Mouse (Mus musculus) liver, embryonic 16.5 days (tissue): ENCODE data around the gene Taf1d. TPM values are rescaled to one million over a fixed set of nuclear protein-coding genes. Genes with fewer than 3 reads are reported as not detected.
A peak's percentile ranks its signal among the peaks of the same experiment; 100 is the strongest.
"Not testable (repeated sequence)": the region's sequence is repeated elsewhere in the genome, so short reads cannot be mapped to it uniquely, and the experiment has no call there.

Source experiments
- ATAC-seq: fragments of 200-750 bp; cut with Nextera tagmentation; 2 replicates; pipeline ENCODE4 v1.8.0; 2017; ENCODE audit warnings: low read depth, mild to moderate bottlenecking, moderate number of reproducible peaks, moderate library complexity
- H3K27ac ChIP-seq: fragments of 300-500 bp; sonication (generic); 2 replicates; pipeline ENCODE4 v1.5.1; 2014; ENCODE audit warnings: mild to moderate bottlenecking, low read length
- H3K27me3 ChIP-seq: fragments of 300-500 bp; sonication (generic); 2 replicates; pipeline ENCODE4 v1.6.1; 2014; ENCODE audit warnings: low read depth, low read length, mixed read lengths; ENCODE audit not compliant: control insufficient read depth, insufficient read depth
- H3K36me3 ChIP-seq: fragments of 300-500 bp; sonication (generic); 2 replicates; pipeline ENCODE4 v1.6.1; 2014; ENCODE audit warnings: mild to moderate bottlenecking; ENCODE audit not compliant: control insufficient read depth, insufficient read depth
- H3K4me1 ChIP-seq: fragments of 300-500 bp; sonication (generic); 2 replicates; pipeline ENCODE4 v1.6.1; 2014; ENCODE audit warnings: low read depth, low read length, mixed read lengths; ENCODE audit not compliant: control insufficient read depth
- H3K4me2 ChIP-seq: fragments of 300-500 bp; sonication (generic); 2 replicates; pipeline ENCODE4 v1.6.1; 2014; ENCODE audit warnings: low read depth, low read length, mixed read lengths
- H3K4me3 ChIP-seq: fragments of 300-500 bp; sonication (generic); 2 replicates; pipeline ENCODE4 v1.5.1; 2014; ENCODE audit warnings: low read depth, mild to moderate bottlenecking, low read length
- H3K9ac ChIP-seq: fragments of 300-500 bp; sonication (generic); 2 replicates; pipeline ENCODE4 v1.6.1; 2014; ENCODE audit warnings: low read depth, low read length
- H3K9me3 ChIP-seq: fragments of 300-500 bp; sonication (generic); replicated peaks from 2 replicates; pipeline ENCODE4 v1.6.1; 2016; ENCODE audit warnings: low read length; ENCODE audit not compliant: control insufficient read depth
- WGBS: fragments of 180-500 bp; shearing (Covaris S2); extraction: QIAGEN DNeasy Blood & Tissue Kit; methylation state at CpG from one replicate; pipeline ENCODE4 v1.1.7; 2014; ENCODE audit not compliant: insufficient replicate concordance; 5-methylcytosine and 5-hydroxymethylcytosine counted together
- polyA plus RNA-seq: library from polyadenylated mRNA; unstranded; fragments of >200 nt; fragmentation: Nextera tagmentation; extraction: Ambion mirVana; gene quantifications from 2 replicates; pipeline ENCODE4 v1.2.1, GENCODE M21; 2015

Taf1d gene
- polyA plus RNA-seq, 1 experiment from 2014 or later: 21.3 TPM

DNA sequence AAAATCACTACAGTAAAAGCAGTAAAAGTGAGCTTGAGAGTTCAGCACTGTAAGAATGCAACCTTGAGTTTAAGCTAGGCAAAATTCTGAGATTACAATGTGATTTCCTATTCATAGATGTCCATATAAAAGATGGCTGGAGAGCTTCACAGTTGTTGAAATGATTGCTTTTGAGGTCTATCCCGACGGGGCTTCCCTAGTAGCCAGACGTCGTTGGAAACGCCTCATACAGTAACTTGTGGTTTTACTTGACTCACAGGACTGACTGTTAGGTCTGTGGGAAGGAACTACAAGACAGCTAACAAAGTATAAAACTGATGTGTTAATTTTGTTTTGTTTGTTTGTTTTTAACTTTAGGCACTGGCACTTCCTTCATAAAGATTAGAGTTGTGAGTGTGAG is 7.6 kb downstream of the Taf1d start:
- H3K27ac ChIP-seq: no peak overlapping the region
- no peaks in the 10 kb centered on the region for H3K27me3 ChIP-seq
- 70% methylated on average over 5 of the region's 5 CpGs for WGBS
- H3K9me3 ChIP-seq: no peaks in the 10 kb centered on the region
- peaks cover 7% of the 10 kb centered on the region for H3K4me1 ChIP-seq
- H3K4me3 ChIP-seq: no peak overlapping the region
- ATAC-seq: no peak
- no peak overlapping the region for H3K9ac ChIP-seq
- no peak overlapping the region for H3K4me2 ChIP-seq
- H3K36me3 ChIP-seq: peaks cover 62% of the 10 kb centered on the region

DNA sequence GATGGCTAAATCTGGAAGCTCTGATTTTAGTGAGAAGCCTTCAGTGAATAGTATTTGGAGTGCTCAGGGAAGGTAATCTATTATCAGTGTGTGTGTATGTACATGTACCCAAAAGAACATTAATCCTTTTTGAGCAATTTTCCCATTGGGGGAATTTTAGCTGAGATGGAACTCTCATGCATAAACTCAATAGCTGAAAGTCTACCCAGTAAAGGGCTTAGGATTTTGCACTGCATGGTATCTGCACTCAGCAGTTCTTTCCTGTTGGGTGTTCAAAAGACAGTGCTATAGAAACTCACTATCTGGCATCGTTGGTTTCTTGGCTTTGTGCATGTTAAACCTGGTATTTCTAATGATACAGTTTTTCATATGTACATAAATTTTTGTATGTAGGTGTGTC is 8.6 kb downstream of the Taf1d start:
- WGBS: 80% methylated on average over 1 of the region's 1 CpGs

DNA sequence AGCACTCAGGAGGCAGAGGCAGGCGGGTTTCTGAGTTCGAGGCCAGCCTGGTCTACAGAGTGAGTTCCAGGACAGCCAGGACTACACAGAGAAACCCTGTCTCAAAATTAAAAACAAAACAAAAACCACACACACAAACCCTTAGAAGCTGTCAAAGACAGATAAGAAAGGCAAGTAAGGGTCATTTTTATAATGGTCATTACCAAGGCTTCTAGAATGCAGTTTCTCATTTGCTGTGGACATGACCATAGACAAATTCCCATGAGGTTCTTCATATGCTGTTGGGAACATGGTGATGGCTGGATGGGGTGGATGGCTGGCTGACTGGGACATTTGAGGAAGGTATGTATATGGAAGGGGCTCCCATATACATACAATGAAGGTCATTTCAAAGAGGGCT is 10.3 kb downstream of the Taf1d start:
- H3K36me3 ChIP-seq: peaks cover 45% of the 10 kb centered on the region
- 88% methylated on average over 1 of the region's 2 CpGs for WGBS

More for the DNA sequence above, 8.6 kb downstream of the Taf1d start:
- Histone ChIP-seq H3K4me1 (no peaks in the 10 kb centered on the region), H3K9me3 (no peaks in the 10 kb centered on the region), H3K4me2 (no peak overlapping the region), H3K9ac (no peak overlapping the region), H3K4me3 (no peak overlapping the region), H3K27ac (no peak overlapping the region), H3K36me3 (peaks cover 54% of the 10 kb centered on the region), H3K27me3 (no peaks in the 10 kb centered on the region)
- no peak for ATAC-seq

DNA sequence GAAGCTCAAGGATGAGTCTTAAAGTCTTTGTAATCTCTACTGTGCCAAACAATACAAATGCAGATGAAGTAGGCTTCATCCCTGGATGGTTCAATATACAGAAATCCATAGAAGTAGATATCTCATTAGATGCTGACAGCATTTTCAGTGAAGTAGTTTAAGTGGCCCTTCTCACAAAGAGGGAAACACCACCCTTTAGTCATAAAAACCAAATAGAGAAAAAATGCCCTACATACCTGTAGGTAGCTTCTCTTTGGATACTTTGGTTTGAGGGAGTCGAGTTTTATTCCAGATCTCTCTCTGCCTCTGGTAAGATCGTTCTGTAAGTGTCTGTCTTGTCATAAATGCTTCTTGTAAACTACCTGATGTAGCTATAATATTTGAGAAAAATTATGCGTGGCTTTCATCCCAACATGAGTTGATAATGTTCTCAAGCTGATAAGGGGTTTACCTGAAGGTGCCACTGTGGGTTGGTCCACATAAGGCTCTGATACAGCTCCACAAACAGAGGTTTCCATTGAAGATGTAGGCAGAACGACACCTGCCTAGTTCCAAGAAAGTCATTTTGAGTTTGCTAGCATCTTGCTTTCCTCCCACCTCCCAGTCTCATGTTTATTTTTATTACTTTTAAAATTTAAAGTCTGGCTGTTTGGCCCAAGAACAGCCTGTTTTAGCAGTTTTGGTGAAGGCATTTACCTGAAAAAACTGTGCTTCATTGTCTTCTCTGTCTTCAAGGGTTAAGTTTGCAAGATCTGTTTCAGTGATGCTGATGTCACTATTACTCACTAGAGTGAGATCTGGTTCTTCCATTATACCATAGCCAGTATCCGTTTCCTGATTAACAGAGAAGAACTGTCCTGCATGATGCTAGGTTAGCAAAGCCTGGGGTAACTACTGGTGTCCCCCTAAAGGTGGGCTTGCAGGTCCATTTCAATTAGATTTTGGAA is 11.5 kb downstream of the Taf1d start:
- no peaks in the 10 kb centered on the region for H3K27me3 ChIP-seq
- H3K4me2 ChIP-seq: no peak overlapping the region
- no peaks in the 10 kb centered on the region for H3K9me3 ChIP-seq
- no peak for ATAC-seq
- H3K9ac ChIP-seq: no peak overlapping the region
- 41% methylated on average over 5 of the region's 5 CpGs for WGBS
- H3K4me1 ChIP-seq: no peaks in the 10 kb centered on the region
- no peak overlapping the region for H3K4me3 ChIP-seq
- peaks cover 45% of the 10 kb centered on the region for H3K36me3 ChIP-seq
- H3K27ac ChIP-seq: no peak overlapping the region

More for the DNA sequence above, 10.3 kb downstream of the Taf1d start:
- H3K27ac ChIP-seq, H3K4me1 ChIP-seq, H3K9ac ChIP-seq, H3K4me3 ChIP-seq, H3K9me3 ChIP-seq, H3K4me2 ChIP-seq, H3K27me3 ChIP-seq, ATAC-seq: not testable (repeated sequence)

DNA sequence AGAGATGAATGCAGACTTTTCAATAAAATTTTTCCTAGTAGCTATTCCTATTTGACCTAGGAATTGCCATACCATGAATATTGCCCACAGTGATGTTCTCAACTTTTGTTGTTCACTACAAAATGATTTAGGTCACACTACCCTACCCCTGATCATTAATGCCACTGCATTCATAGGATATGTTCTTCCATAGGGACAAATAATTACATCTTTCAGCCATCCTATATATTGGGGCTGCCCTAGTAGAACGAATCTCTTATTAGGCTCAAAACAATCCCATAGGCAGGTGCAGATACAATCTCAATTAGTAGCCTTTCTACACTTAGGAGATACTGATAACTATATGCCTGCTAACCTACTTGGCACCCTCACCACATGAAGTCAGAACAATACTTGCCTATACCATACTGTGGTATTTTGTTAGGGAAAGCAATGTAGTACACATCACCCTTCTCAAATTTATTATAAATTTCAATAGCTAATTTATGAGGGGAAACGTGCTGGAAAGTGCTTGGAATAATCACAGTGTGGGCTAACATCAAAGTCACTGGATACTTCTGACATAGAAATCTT is 12.2 kb downstream of the Taf1d start:
- Histone ChIP-seq H3K36me3 (peaks cover 47% of the 10 kb centered on the region), H3K27me3 (no peaks in the 10 kb centered on the region), H3K27ac (no peak overlapping the region), H3K4me2 (no peak overlapping the region), H3K9me3 (no peaks in the 10 kb centered on the region), H3K4me3 (no peak overlapping the region), H3K4me1 (no peaks in the 10 kb centered on the region), H3K9ac (no peak overlapping the region)
- no peak for ATAC-seq
- WGBS: 61% methylated on average over 2 of the region's 2 CpGs

DNA sequence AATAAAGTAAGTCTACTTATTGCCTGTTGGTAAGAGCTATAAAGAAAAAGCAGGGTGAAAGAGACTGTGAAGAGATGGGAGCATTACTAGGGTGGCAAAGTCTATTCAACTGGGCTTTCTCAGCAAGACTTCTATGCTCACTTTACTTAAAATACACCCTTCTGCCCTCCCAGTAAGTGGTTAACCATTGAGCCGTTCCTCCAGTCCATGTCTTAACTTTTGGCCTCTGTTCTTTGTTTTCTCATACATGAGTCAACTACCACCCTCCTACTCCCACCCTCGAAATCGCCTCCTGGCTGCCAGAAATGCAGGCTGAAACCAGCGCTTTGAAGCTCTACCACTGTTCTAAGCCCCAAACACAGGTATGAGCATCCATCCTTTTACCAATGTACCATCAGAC is 31.8 kb downstream of the Taf1d start:
- Histone ChIP-seq H3K27me3 (no peaks in the 10 kb centered on the region), H3K9me3 (no peaks in the 10 kb centered on the region), H3K27ac (no peak overlapping the region), H3K4me3 (no peak overlapping the region), H3K36me3 (peaks cover 64% of the 10 kb centered on the region), H3K4me1 (no peaks in the 10 kb centered on the region), H3K9ac (no peak overlapping the region), H3K4me2 (no peak overlapping the region)
- no peak for ATAC-seq
- WGBS: 90% methylated on average over 4 of the region's 4 CpGs

DNA sequence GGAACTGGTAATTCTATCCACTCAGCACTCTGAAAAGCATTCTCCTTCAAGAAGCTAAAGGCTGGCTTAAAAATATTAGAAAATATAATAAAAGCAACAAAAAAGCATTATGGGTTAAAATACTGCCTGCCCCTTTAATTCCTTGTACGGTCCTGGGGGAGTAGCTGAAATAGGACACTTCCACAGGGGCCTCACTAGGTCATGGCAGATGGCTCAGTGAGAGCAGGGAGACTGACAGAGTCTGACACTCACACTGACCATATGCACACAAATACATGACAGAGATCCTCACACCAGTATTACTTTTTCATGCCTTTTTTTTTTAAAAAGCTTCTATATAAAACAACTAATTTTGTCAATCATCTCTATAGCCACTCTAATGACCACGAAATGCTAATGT is 43.9 kb downstream of the Taf1d start:
- Histone ChIP-seq H3K9ac (no peak overlapping the region), H3K36me3 (peaks cover 20% of the 10 kb centered on the region), H3K4me1 (no peaks in the 10 kb centered on the region), H3K27me3 (no peaks in the 10 kb centered on the region), H3K4me2 (no peak overlapping the region), H3K9me3 (no peaks in the 10 kb centered on the region), H3K27ac (no peak overlapping the region), H3K4me3 (no peak overlapping the region)
- no peak for ATAC-seq
- 75% methylated on average over 2 of the region's 2 CpGs for WGBS

DNA sequence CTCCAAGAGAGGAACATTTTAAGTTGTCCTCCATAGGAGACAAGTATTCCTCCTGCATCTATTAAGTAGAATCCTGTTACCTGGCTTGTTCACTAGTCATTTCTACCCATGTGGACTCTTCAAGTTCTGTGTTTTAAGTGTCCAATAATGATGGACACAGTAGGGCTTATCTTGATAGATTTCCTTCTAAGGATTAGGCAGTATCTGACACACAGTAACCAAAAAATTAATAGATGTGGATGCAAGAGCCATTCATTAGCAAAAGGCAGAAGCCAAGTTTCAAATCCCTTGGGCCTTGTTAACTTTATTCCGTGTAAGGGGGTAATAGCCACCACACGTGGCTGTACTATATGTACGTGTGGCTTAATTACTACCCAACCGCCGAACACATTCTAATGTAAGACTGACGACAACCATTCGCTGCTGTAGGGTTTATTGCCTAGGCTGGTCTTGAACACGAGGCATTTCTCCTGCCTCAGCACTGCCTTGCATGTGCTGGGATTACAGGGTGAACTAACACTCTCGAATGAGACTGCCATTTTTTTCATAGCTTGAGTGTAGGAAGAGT is 51.0 kb downstream of the Taf1d start:
- no peak for ATAC-seq
- no peaks in the 10 kb centered on the region for H3K27me3 ChIP-seq
- under 1% methylated on average over 9 of the region's 9 CpGs for WGBS
- H3K4me2 ChIP-seq: peak overlapping the region; percentile 71
- peak overlapping the region; percentile 97 for H3K4me3 ChIP-seq
- peak overlapping the region; percentile 84 for H3K27ac ChIP-seq
- H3K4me1 ChIP-seq: peaks cover 10% of the 10 kb centered on the region
- peaks cover 4% of the 10 kb centered on the region; the same call in 1 of the 2 replicates for H3K36me3 ChIP-seq
- H3K9me3 ChIP-seq: no peaks in the 10 kb centered on the region
- H3K9ac ChIP-seq: peak overlapping the region; percentile 90
